ENCODE assay signal across 8 mouse cellular contexts in genomic region chr12:108757717-108758257, GRCm38 (mm10). TPM values are rescaled to one million over a fixed set of nuclear protein-coding genes. Genes with fewer than 3 reads are reported as not detected.
DNase-seq lines count a peak whose midpoint lies in the region; ATAC-seq lines count a peak whose summit lies in the region.

No protein-coding gene starts in this region.

- peak overlapping the region; percentile 50 for H3K27ac ChIP-seq in hindbrain, embryonic 16.5 days (ENCODE audit: low read depth, low read length)
- H3K27ac ChIP-seq in macrophage = no peak overlapping the region

- no peaks in the 10 kb centered on the region for H3K9me3 ChIP-seq in hindbrain, embryonic 16.5 days (ENCODE audit: control insufficient read depth, low read length)

- WGBS in hindbrain, embryonic 16.5 days = under 1% methylated on average over 32 of the region's 41 CpGs
- WGBS in macrophage (ENCODE audit: missing documents) = 1% methylated on average over 41 of the region's 41 CpGs

- peak; percentile 99 for ATAC-seq in hindbrain, embryonic 16.5 days

- H3K27me3 ChIP-seq in hindbrain, embryonic 16.5 days (replicated peaks; ENCODE audit: control insufficient read depth, insufficient read depth, low read length) = no peaks in the 10 kb centered on the region

- no peaks in the 10 kb centered on the region for H3K36me3 ChIP-seq in hindbrain, embryonic 16.5 days (ENCODE audit: control insufficient read depth, insufficient read depth, low read length)
- no peaks in the 10 kb centered on the region for H3K36me3 ChIP-seq in macrophage (ENCODE audit: inconsistent target)

- DNase-seq in R1 (ENCODE audit: low read depth, low spot score) = peak; percentile 98
- DNase-seq in cerebellum, postnatal 25 days = peak; percentile 97 to 99
- DNase-seq in frontal cortex, postnatal 36 days (ENCODE audit: low spot score in 2 of 2) = peak; percentile 95 to 99
- DNase-seq in left cerebral cortex, adult 18-20 months (ENCODE audit: low spot score in 2 of 2) = peak; percentile 98 to 99
- peak; percentile 98 for DNase-seq in right cerebral cortex, adult 18-20 months
- peak; percentile 99 for DNase-seq in urinary bladder, postnatal 10 days (ENCODE audit: low spot score)

- peak overlapping the region; percentile 82 for H3K9ac ChIP-seq in hindbrain, embryonic 16.5 days (ENCODE audit: low read depth, low read length)

- no peaks in the 10 kb centered on the region for H3K4me1 ChIP-seq in hindbrain, embryonic 16.5 days (ENCODE audit: control insufficient read depth, insufficient read depth, low read depth, low read length)

- peak overlapping the region; percentile 84 for H3K4me2 ChIP-seq in hindbrain, embryonic 16.5 days (ENCODE audit: low read length)

- H3K4me3 ChIP-seq in hindbrain, embryonic 16.5 days (ENCODE audit: low read length) = peak overlapping the region; percentile 71
- H3K4me3 ChIP-seq in macrophage (ENCODE audit: inconsistent target) = peak overlapping the region; percentile 54

- H3K79me2 ChIP-seq in macrophage (ENCODE audit: inconsistent target) = no peaks in the 10 kb centered on the region

RNA-seq across cellular contexts. Expression of gene Yy1, which starts 35.0 kb away (rescaled TPM):
- 9.7 and 9.8 TPM in 2 replicates for polyA plus RNA-seq in hindbrain, embryonic 16.5 days (2015; fragmentation: Nextera tagmentation; extraction: Ambion mirVana)
- total RNA-seq in left cerebral cortex, adult 18-20 months (2021) = 10 to 100 TPM; 47.6 to 48.6 TPM
- total RNA-seq in macrophage (2018; cell fraction: chromatin; rRNA removed) = 10 to 100 TPM; 27.1 to 54.6 (median 36.2) TPM
- 10 to 100 TPM; 20.1 to 36.2 (median 26.9) TPM for total RNA-seq in macrophage (2018; cell fraction: cytosol; rRNA removed)
- 10 to 100 TPM; 25.9 to 49.7 (median 32.6) TPM for total RNA-seq in macrophage (2018; cell fraction: nucleus; rRNA removed)
- 24.1 to 61.1 TPM (median 29.0 TPM) in 3 replicates for polyA plus RNA-seq in macrophage (2018)

RNA-seq across cellular contexts. Expression of gene Degs2, which starts 55.7 kb away (rescaled TPM):
- 1.8 and 2.5 TPM in 2 replicates for polyA plus RNA-seq in hindbrain, embryonic 16.5 days (2015; fragmentation: Nextera tagmentation; extraction: Ambion mirVana)
- 1 to 10 TPM; 3.5 to 4.6 TPM for total RNA-seq in left cerebral cortex, adult 18-20 months (2021)
- not detected for total RNA-seq in macrophage (2018; cell fraction: chromatin; rRNA removed)
- total RNA-seq in macrophage (2018; cell fraction: cytosol; rRNA removed) = under 1 TPM in 4 of 26 experiments, not detected in 22; 0.05 to 0.11 (median 0.08) TPM
- not detected for total RNA-seq in macrophage (2018; cell fraction: nucleus; rRNA removed)
- polyA plus RNA-seq in macrophage (2018) = not detected in 3 replicates
